Mouse (Mus musculus) subcutaneous adipose tissue, adult 2 months (tissue): ENCODE measurements around the gene Bcam. TPM values are rescaled to one million over a fixed set of nuclear protein-coding genes. Genes with fewer than 3 reads are reported as not detected.

Experiments used
- polyA plus RNA-seq: library from polyadenylated mRNA; depleted of rRNA; stranded (reverse); fragments of >200 nt; gene quantifications from 2 replicates; pipeline ENCODE4 v1.2.3, GENCODE M21; 2012; ENCODE audit warnings: low replicate concordance; rRNA removed

The Bcam gene
- polyA plus RNA-seq = 158 and 187 TPM in 2 replicates

DNA sequence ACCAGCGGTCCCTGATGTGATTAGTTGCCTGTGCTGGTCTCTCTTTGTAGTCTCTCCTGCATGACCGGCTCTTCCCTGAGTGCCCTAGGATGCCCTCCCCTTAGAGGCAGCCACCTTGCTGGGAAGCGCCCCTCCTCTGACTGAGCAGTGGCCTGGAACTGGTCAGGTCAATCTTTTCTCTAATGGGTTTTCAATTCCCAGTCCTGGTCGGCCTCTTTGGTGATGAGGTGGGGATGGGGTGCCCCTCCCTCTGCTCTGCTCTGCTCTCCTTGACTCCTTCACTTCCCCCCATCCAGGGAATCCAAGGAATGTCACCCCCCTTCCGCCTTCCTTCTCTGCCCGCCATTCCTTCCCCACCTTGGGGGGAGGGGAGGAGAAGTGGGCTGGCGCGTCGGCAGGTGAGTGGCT lies at the start of gene Bcam:
Bcam (minus strand) TSS at position 33 of the 408 bp plus-strand sequence.

DNA sequence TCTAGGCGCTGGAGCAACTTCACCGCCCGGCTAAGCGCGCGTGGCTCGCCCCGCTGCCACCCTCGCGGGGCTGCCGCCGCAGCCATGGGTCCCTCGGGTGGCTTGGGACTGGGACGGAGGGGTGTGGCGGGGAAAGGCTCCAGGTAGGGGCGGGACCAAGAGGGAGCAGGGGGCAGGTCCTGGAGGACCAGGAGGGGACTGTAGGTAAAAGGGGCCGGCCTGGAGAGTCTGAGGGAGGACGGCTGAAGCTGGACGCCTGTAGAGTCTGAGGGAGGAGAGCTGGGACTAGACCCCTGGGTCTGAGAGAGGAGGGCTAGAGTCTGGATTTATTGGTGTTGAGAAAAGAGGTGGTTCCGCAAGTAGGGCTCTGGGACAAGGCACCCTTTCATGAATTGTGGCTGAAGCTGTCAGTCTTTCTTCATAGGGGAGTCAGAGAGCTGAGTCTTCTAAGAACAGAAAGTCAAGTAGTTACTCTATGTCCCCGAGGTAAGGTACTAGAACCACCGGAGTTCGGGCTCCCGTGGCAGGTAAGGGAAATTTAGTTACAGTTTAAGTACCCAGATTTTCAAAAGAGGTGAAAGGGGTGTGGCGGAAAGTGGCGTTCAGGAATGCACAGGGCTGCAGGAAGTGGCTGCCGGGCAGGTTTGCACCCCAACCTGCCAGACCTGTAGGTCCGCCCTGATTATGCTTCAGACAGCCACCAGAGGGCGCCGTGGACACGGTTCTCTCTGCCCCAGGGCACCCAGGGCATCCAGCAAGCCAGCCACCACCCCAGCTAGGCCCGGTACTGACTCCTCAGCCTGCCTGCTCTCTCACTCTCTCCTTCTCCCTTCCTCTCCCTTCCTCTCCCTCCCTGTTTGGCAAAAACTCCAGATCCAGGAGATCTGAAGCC lies 26.1 kb upstream of the Bcam start, which contains the start of gene Cblc:
Cblc (minus strand) TSS at position 113 of the 892 bp plus-strand sequence.

DNA sequence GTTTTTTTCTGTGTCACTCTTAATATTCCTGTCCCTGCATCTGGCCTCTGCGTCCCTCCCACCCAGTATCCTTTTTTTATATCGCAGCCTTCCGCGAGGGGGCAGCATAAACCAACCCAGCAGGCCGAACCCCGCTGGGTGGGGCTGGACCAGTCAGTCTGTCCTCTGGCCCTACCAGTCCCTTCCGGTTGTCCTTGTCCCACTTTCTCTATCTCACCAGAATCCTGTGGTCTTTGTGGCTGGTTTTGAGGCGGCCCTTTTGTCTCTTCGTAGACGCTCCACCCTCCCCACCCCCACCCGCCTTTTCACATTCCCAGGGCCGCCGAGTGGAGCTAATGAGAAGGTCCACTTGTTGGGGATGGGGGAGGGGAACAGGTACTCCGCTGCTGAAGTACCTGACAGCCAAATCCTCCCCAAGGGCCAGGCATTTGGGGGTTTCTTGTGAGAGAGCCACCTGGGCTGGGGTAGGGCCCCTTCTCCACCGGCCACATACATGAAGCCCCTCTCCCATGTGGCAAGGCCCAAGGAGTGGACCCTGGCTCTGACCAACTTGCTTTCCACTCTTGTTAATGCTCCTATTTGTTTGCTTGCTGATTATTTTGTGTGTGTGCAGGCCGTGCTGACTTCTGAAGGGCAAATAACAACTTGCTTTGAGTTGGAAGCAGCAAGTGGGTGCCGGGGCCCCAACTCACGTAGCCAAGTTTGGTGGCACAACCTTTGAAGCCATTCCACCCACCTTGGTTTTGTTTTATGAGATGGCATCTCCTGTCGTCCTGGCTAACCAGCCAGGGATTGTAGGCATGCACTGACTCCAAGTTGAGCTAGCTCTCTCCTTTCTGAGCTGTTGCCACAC lies 20.4 kb downstream of the Bcam start, which contains the start of gene Nectin2:
Nectin2 (minus strand) TSS at position 267 of the 853 bp plus-strand sequence.

DNA sequence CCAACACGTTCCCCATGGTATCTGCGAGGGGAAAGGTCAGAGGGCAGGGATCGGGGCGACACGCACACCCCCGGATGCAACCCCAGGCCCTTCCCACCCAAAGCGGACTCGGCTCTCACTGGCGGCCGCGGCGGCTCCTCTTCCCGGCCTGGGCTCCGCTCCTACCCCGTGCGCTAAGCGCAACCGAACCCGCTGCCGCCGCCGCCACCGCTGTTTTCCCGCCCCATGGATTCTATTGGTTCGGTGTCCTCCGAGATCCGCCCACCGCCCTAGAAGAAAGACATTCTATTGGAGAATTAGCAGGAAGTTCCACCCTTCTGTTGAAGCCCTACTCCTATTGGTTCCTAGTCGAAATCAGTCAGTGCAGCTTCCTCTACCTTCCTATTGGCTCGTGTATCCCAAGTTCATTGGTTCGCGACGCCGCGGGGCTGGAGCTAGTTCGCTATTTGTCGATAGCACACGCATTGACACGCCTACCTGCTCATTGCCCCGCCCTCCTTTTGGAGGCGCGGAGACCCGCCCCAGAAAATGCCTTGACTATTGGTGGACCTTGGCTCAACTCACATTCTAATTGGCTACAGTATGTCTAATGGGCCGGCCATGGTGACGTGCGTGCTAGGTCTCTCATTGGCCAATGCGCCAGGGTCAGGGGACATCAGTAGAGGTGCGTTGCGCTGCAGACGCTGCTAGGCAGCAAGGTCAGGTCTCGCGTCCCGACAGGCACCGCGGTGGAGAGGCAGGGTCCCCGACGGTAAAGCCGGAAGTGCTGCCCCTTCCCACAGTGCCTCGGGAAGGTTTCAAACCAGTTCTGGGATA lies 55.4 kb downstream of the Bcam start, which contains the start of gene Tomm40:
Tomm40 (minus strand) TSS at position 200 of the 816 bp plus-strand sequence.

Other genes starting within 250 kb of the Bcam start
- 86.6 and 114 TPM in 2 replicates for gene Ppp1r37, start 207.9 kb downstream of the Bcam start, polyA plus RNA-seq
- gene Zfp296, start 193.7 kb downstream of the Bcam start, polyA plus RNA-seq = 3.0 and 3.7 TPM in 2 replicates
- 113 and 137 TPM in 2 replicates for gene Gemin7, start 193.4 kb downstream of the Bcam start, polyA plus RNA-seq
- gene Clasrp, start 166.5 kb downstream of the Bcam start, polyA plus RNA-seq = 61.1 and 124 TPM in 2 replicates
- gene Relb, start 141.6 kb downstream of the Bcam start, polyA plus RNA-seq = 28.9 TPM in 2 replicates
- 164 and 172 TPM in 2 replicates for gene Clptm1, start 106.0 kb downstream of the Bcam start, polyA plus RNA-seq
- gene Apoc2, start 93.1 kb downstream of the Bcam start, polyA plus RNA-seq = 7.1 and 7.5 TPM in 2 replicates
- gene Gm44805, start 89.6 kb downstream of the Bcam start, polyA plus RNA-seq = 0.23 and 0.77 TPM in 2 replicates
- gene Apoc4, start 89.5 kb downstream of the Bcam start, polyA plus RNA-seq = 1.8 and 3.5 TPM in 2 replicates
- gene Apoc1, start 78.4 kb downstream of the Bcam start, polyA plus RNA-seq = 41.6 and 87.3 TPM in 2 replicates
- gene Apoe, start 71.8 kb downstream of the Bcam start, polyA plus RNA-seq = 3,005 and 3,861 TPM in 2 replicates
- gene Tomm40, start 55.6 kb downstream of the Bcam start, polyA plus RNA-seq = 93.4 and 95.3 TPM in 2 replicates
- 51.4 and 81.3 TPM in 2 replicates for gene Nectin2, start 20.5 kb downstream of the Bcam start, polyA plus RNA-seq
- gene Cblc, start 25.8 kb upstream of the Bcam start, polyA plus RNA-seq = 0.19 and 14.1 TPM in 2 replicates
- 21.1 and 29.7 TPM in 2 replicates for gene Bcl3, start 51.8 kb upstream of the Bcam start, polyA plus RNA-seq
- gene Gm19345, start 81.0 kb upstream of the Bcam start, polyA plus RNA-seq = 0.13 TPM in 1 of 2 replicates, not detected in the other
- 0.32 and 0.42 TPM in 2 replicates for gene Ceacam16, start 90.3 kb upstream of the Bcam start, polyA plus RNA-seq
- gene Ceacam19, start 116.9 kb upstream of the Bcam start, polyA plus RNA-seq = 0.04 and 0.23 TPM in 2 replicates
- 22.2 and 29.8 TPM in 2 replicates for gene Pvr, start 150.1 kb upstream of the Bcam start, polyA plus RNA-seq
- 0.07 and 0.10 TPM in 2 replicates for gene Igsf23, start 179.7 kb upstream of the Bcam start, polyA plus RNA-seq
- gene Ceacam20, start 194.4 kb upstream of the Bcam start, polyA plus RNA-seq = not detected in 2 replicates
- not detected in 2 replicates for gene Nlrp9b, start 220.4 kb upstream of the Bcam start, polyA plus RNA-seq